Mouse (Mus musculus): ENCODE data around the gene Gm49450.

DNA sequence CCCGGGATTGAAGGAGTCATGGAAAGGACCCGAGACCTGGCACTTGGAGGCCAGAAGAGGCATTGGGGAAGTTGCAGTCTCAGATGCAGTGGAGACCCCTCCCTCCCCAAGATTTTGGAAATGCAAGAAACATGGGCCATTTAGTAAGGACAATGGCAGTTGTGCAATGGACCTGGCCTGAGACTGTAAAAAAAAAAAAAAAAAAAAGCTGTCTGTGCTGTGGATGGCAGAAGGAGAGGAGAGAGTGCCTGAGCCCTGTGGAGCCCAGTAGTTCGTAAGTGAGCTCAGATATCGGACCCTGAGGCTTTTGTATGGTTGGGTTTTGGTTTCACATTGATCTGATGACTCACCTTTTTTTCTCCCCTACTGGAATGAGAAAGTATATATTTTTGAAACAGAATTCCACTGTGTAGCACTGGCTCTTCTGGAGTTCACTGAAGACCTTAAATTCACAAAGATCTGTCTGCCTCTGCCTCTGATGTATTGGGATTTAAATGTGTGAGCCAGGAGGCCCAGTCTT lies 5.6 kb upstream of the Gm49450 start:
- TF ChIP-seq POLR2A (IDR thresholded peaks at IDR 0.05; ENCODE audit: low read depth, low read length) (no peak), CTCF (conservative IDR thresholded peaks at IDR 0.05; ENCODE audit: insufficient read depth, insufficient read length, low read depth, low read length) (no peak)

Measured in kidney, adult 2 months (tissue).